Mouse (Mus musculus): Measurements from ENCODE around the gene Parp14.

Gene Parp14

GRCm38 (mm10) chr16:35817255-35818089, 53.9 kb downstream of the Parp14 start:
- TF ChIP-seq GATA4 (IDR thresholded peaks at IDR 0.05; ENCODE audit: insufficient replicate concordance, low read length), result no peak

- TF ChIP-seq GATA4 (IDR thresholded peaks at IDR 0.05; ENCODE audit: insufficient replicate concordance, low read length), result no peak
Observed at GRCm38 (mm10) chr16:35813119-35813518, 58.2 kb downstream of the Parp14 start.

GRCm38 (mm10) chr16:35808838-35809237, 62.5 kb downstream of the Parp14 start:
- no peak for TF ChIP-seq GATA4 (IDR thresholded peaks at IDR 0.05; ENCODE audit: insufficient replicate concordance, low read length)

GRCm38 (mm10) chr16:35807663-35807992, 63.7 kb downstream of the Parp14 start:
- no peak for TF ChIP-seq GATA4 (IDR thresholded peaks at IDR 0.05; ENCODE audit: insufficient replicate concordance, low read length)

- no peak for TF ChIP-seq GATA4 (IDR thresholded peaks at IDR 0.05; ENCODE audit: insufficient replicate concordance, low read length)
Observed at GRCm38 (mm10) chr16:35806973-35807662, 64.2 kb downstream of the Parp14 start.

GRCm38 (mm10) chr16:35803723-35804122, 67.6 kb downstream of the Parp14 start:
- no peak for TF ChIP-seq GATA4 (IDR thresholded peaks at IDR 0.05; ENCODE audit: insufficient replicate concordance, low read length)

- no peak for TF ChIP-seq GATA4 (IDR thresholded peaks at IDR 0.05; ENCODE audit: insufficient replicate concordance, low read length)
Observed at GRCm38 (mm10) chr16:35802163-35802562, 69.2 kb downstream of the Parp14 start.

GRCm38 (mm10) chr16:35791962-35792521, 79.3 kb downstream of the Parp14 start:
- no peak for TF ChIP-seq GATA4 (IDR thresholded peaks at IDR 0.05; ENCODE audit: insufficient replicate concordance, low read length)

- no peak for TF ChIP-seq GATA4 (IDR thresholded peaks at IDR 0.05; ENCODE audit: insufficient replicate concordance, low read length)
Observed at GRCm38 (mm10) chr16:35788330-35788729, 83.0 kb downstream of the Parp14 start.

- TF ChIP-seq GATA4 (IDR thresholded peaks at IDR 0.05; ENCODE audit: insufficient replicate concordance, low read length), result no peak
Observed at GRCm38 (mm10) chr16:35787568-35788189, 83.7 kb downstream of the Parp14 start.

GRCm38 (mm10) chr16:35787163-35787562, 84.2 kb downstream of the Parp14 start:
- no peak for TF ChIP-seq GATA4 (IDR thresholded peaks at IDR 0.05; ENCODE audit: insufficient replicate concordance, low read length)

GRCm38 (mm10) chr16:35784134-35784725, 87.1 kb downstream of the Parp14 start:
- TF ChIP-seq GATA4 (IDR thresholded peaks at IDR 0.05; ENCODE audit: insufficient replicate concordance, low read length), result no peak

- no peak for TF ChIP-seq GATA4 (IDR thresholded peaks at IDR 0.05; ENCODE audit: insufficient replicate concordance, low read length)
Observed at GRCm38 (mm10) chr16:35783207-35783573, 88.2 kb downstream of the Parp14 start.

All from liver, adult (tissue).